ENCODE assay signal across 8 mouse cellular contexts in the genomic region with DNA sequence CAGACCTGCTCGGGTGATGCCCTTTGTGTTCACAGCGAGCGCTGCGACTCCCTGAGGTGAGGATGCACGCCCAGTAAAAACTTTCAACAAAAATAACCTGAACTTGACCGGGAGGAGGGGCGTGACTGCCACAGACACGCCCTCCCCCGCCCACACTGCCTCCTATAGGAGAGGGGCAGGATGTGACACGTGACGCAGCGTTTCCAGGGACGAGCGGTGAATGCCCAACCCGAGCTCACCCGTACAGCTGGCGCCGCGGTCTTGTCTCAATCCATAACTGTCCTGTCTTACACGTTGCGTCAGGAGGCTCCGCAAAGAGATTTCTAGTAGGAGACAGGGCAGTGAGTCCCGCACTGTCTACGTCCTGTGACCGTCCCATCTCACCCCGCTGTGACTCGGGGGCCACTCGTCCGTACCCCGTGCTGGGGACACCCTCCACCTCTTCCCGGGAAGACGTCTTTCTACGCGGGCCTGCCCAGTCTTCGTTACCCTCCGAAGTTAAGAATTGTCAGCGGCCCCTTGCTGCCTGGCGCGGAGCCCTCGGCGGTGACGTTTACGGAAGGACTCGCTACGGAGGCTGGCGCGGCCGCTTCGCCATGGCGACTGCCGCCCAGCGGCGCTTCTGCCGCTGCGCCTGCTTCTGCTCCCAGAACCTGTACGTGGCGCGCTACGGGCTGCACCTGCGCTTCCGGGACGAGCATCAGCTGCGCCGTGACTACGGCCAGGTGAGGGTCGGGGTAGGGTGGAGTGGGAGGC. TPM values are rescaled to one million over a fixed set of nuclear protein-coding genes. Genes with fewer than 3 reads are reported as not detected.
DNase-seq lines count a peak whose midpoint lies in the region; ATAC-seq lines count a peak whose summit lies in the region.

A gene (plus strand): TSS at position 556 of the 756 bp plus-strand sequence.

- DNase-seq in T-cell, adult 2 months (ENCODE audit: low spot score): peak; percentile 95
- DNase-seq in cerebellum, postnatal 36 days: peak; percentile 93 to 97
- peak; percentile 94 for DNase-seq in frontal cortex, postnatal 36 days (ENCODE audit: low spot score in 2 of 2)
- DNase-seq in left cerebral cortex, adult 11 months (ENCODE audit: low spot score): peak; percentile 91
- DNase-seq in lung, postnatal 4 days: peak; percentile 96 to 97
- peak; percentile 94 for DNase-seq in retina, postnatal 7 days (ENCODE audit: low read depth, low spot score)
- DNase-seq in urinary bladder, adult 2 months (ENCODE audit: low spot score): peak; percentile 86

- no peaks in the 10 kb centered on the region for H3K27me3 ChIP-seq in hindbrain, embryonic 15.5 days

- ATAC-seq in hindbrain, embryonic 15.5 days (ENCODE audit: low FRiP score, low read depth): peak; percentile 97

- H3K9me3 ChIP-seq in hindbrain, embryonic 15.5 days: no peaks in the 10 kb centered on the region

- H3K9ac ChIP-seq in hindbrain, embryonic 15.5 days: peak within 1 kb of the TSS; percentile 64

- peak within 1 kb of the TSS; percentile 82 for H3K4me2 ChIP-seq in hindbrain, embryonic 15.5 days

- H3K4me3 ChIP-seq in hindbrain, embryonic 15.5 days: peak within 1 kb of the TSS; percentile 68

- H3K27ac ChIP-seq in hindbrain, embryonic 15.5 days (replicated peaks): peak within 1 kb of the TSS; percentile 95

- under 1% methylated on average over 66 of the region's 66 CpGs for WGBS in hindbrain, embryonic 15.5 days

- H3K36me3 ChIP-seq in hindbrain, embryonic 15.5 days: no peaks in the 10 kb centered on the region

- peaks cover 36% of the 10 kb centered on the region for H3K4me1 ChIP-seq in hindbrain, embryonic 15.5 days (replicated peaks)

RNA-seq across cellular contexts. Expression of the gene that starts here (rescaled TPM):
- 36.9 and 37.5 TPM in 2 replicates for polyA plus RNA-seq in hindbrain, embryonic 15.5 days (2015; fragmentation: Nextera tagmentation; extraction: Ambion mirVana)
- polyA plus RNA-seq in urinary bladder, adult 2 months (2012; rRNA removed): 24.8 and 32.2 TPM in 2 replicates

Comparison
In these comparisons a context has a peak if more than half of its experiments do, and no peak if none do; other contexts are left out.
1. Peak in every context shown above with its lines: DNase-seq, ATAC-seq, H3K4me3 ChIP-seq and H3K27ac ChIP-seq.